Mouse (Mus musculus) cerebellum, postnatal 14 days (tissue): ENCODE measurements around the gene Ltk.

Experiments
- DNase-seq, 2 experiments: peaks; one replicate each; pipeline ENCODE4 v3.0.0; 2021; ENCODE audit warnings: mixed read lengths in 2 of 2

Gene Ltk

DNA sequence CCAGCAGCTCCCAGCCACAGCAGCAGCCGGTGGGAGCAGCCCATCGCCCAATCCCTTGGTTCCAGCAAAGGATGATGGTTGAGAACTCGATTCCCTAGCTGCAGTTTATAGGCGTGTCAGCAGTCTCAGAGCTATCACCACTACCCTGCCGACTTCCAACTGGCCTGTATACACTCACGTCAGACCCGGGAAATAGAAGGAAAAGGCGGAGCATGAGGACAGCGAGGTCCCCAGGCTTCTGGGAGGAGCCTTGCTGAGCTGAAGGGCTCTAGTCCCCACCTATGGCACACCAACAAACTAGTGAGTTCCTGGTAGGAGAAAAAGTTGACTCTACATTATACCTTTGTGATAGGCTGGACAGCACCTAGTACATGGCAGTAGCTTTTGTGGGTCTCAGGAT lies at the start of gene Ltk:
Gene Ltk, minus strand, starts transcription at position 181 of the 400 bp plus-strand sequence.
- DNase-seq = no peak

DNA sequence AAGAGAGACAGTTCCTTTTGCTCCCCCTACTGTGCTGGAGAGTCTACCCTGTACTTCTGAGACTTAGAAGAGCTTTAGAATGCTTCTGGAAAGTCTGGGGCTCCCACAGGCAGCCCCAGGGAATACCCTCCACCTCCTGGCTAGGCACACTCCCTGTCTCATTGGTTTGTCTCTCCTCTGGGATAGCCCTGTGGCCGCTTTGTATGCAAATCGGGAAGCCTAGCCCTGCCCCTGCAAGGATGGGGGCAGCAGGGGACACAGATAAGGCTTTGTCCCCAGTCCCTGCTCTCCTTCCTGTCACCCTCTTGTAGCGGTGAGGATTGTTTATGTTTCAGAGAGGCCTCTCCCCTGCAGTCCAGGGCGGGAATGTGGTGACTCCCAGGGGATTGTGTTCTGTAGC lies 48.6 kb upstream of the Ltk start:
- DNase-seq = no peak

DNA sequence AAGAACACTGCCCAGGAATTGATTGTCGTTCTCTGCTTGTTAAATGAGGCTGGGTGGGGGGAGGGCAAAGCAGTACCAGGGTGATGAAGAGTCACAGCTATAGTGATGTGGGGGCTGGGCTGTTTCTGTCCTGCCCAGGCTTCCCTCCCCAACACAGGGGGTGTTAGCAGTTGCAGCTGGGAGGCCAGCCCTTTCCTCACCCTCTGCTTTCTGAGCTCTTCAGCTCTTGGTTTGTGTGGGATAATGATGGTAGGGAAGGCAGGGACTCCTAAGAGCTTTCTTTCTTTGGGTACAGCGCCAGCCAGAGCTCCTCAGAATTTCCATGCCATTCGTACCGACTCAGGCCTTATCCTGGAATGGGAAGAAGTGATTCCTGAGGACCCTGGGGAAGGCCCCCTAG lies 48.2 kb upstream of the Ltk start:
- DNase-seq = no peak

DNA sequence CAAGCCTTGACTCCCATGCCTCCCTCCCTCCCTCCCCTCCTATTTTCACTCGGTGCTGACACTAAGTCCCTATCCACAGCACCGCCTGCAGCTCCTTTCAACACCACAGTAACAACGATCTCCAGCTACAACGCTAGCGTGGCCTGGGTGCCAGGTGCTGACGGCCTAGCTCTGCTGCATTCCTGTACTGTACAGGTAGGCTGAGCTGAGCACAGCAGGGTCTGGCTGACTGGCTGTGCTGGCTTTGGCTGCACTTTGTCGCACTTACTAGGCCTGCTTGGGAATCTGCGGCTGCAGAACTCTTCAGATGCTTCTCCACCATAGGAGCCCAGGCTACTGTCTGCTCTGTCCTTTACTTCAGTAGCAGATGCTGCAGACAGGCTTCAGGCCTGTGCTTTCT lies 45.3 kb upstream of the Ltk start:
- DNase-seq = no peak

DNA sequence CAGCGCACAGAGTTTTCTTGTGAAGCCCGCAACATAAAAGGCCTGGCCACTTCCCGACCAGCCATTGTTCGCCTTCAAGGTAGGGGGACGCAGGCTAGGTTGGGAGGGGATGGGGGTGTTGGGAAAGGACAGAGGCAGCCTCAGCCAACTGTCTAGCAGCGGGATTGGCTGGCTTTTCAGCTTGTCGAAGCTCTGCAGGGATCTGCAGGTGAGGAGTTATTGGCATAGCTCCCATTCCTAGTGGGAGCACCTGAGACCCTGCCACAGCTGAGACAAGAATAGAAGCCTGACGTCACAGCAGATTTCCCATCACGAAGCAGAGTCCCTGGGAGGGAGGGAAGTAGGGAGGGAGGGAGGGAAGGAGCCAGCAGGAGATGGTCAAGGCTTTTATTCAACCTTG lies 44.5 kb upstream of the Ltk start:
- peak in 1 of 2 experiments; percentile 65 for DNase-seq

DNA sequence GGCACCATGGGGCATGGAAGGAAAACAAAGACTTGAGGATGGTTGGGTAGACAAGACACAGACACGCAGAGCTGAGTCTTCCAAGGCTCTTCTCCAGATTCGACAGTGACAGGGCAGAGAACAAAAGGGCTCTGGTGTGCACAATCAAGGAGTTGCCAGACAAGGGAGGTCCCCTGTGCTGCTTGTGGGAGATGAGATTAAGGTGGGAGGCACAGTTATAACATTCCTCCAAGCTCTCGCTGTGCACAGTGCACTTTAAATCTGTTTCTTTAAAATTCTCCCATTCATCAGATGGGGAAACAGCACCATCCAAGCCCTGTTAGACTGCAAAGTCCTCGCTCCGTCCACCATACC lies 44.0 kb upstream of the Ltk start:
- DNase-seq = no peak

DNA sequence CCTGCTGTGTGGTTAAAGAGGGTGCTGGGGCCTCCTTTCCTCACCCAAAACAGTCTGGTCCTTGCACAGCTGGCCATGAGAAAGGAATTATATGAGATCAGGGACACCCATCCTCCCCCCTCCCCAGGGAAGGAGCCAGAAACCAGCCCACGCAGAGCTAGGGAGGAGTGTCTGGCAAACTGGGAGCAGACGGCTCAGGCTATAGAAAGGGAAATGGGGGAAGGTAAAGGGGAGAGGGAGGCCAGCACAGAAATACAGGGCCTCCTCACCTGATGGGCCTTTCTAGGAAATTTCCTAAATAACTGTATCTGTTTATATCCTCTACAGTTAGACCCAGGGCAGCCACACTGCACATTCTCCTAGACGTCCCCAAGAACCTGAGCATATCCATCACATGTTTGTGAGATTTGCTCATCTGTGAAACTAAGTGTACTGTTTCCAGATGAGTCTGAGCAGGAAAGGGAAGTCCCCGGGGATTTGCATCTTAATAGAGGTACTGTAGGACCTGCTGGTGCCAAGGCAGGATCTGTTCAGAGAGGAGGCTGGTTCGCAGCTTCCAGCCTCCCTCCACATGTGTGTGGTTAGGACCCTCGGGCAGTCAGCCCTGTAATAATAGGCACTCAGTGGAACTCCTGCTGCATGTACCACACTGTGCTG lies 43.5 kb upstream of the Ltk start:
- no peak for DNase-seq

DNA sequence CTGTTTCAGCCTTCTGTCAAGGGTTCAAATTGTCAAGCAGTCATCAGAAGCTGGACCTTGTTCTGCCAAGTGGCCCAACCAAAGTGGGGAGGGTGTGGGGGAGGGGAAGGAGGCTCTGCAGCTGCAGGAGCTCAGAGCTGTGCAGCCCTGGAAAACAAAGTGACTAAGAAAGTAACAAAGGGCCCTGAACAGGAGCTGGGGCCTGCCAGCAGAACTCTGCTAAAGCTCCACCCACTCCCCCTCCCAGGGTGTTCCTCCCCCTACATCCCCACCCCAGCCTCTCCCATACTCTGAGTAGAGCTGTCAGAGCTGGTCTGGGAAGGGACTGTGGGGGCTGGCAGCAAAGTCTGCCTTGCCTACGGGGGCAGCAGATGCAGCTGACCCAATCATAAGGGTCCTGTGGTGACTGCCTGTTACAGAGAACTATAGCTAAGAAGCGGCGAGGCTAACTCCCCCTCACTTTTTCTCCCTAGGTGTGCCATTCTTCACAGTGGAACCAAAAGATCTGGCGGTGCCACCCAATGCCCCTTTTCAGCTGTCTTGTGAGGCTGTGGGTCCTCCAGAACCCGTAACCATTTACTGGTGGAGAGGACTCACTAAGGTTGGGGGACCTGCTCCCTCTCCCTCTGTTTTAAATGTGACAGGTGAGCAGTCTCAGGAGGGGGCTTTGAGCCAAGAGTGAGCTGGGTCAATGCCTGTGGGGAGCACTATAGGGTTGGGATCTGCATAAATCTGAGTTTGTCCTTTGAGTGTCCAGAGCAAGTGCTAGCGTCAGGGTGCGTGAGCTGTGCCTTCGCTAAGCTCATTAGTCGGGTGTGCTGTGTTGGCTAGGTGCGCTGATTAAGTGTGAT lies 42.8 kb upstream of the Ltk start:
- DNase-seq = no peak

DNA sequence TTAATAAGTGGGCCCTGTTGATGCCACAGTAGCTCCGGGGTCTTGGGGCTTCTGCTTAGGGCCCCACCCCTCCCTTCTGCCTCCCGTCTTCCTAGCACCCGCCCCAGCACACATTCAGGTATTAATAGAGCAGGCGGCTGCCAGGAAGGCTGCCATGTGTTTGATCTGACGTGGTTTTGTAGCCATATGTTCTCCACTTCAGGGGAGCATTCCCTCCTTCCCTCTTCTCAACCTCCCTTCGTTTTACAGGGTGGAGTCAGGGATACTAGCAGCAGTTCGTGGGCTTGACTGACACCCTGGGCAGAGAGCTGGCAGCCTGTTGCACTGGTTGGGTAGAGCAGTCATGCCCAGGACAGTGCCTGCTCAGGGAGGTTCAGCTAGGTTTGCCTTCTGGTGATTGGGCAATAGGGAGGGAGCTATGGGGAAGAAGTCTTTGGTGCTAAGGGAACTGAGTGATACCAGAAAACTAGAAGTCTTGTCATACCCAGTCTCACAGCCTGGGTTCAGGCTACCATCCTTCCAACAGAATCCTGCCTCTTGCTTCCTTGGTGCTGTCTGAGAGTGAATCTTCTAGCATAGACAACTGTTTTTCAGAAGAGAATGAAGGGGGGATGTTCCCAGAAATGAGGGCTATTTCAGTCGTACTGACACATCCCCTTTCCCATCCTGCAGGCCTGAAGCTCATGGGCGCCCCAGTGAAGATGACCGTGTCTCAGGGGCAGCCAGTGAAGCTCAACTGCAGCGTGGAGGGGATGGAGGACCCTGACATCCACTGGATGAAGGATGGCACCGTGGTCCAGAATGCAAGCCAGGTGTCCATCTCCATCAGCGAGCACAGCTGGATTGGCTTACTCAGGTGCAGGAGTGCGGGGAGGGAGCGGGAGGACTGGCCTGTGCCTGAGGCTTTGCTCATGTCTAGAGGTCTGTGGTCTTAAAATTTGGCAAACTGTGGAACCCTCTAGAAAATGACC lies 40.9 kb upstream of the Ltk start:
- peak; percentile 63 to 70 for DNase-seq

DNA sequence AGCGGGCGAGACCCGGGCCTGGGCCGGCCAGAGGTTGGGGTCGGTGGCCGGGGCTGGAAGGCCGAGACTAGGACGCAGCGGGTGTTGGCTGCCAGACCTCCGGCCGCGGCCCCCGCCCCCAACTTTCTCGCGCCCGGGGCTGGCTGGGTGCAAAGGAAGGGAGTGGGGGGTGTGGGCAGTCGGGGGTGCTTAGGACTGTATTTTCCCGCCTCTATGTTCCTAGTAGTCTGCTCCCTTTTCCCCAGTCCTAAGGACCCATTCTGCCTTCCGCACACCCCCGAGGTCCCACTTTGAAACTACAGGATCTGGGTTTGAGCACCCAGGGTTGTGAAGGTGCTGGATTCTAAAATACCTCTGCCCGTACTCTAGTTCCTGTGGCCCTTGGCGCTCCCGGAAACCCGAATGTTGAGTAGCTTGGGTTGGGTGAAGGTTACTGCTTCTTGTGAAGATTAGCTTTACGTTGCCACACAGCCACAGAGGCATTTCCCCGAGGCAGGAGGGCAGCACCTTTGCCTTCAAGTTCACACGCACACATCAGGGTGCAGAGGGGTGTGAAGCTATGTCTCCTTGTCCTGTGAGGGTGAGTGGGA lies 39.8 kb upstream of the Ltk start:
- DNase-seq = no peak

DNA sequence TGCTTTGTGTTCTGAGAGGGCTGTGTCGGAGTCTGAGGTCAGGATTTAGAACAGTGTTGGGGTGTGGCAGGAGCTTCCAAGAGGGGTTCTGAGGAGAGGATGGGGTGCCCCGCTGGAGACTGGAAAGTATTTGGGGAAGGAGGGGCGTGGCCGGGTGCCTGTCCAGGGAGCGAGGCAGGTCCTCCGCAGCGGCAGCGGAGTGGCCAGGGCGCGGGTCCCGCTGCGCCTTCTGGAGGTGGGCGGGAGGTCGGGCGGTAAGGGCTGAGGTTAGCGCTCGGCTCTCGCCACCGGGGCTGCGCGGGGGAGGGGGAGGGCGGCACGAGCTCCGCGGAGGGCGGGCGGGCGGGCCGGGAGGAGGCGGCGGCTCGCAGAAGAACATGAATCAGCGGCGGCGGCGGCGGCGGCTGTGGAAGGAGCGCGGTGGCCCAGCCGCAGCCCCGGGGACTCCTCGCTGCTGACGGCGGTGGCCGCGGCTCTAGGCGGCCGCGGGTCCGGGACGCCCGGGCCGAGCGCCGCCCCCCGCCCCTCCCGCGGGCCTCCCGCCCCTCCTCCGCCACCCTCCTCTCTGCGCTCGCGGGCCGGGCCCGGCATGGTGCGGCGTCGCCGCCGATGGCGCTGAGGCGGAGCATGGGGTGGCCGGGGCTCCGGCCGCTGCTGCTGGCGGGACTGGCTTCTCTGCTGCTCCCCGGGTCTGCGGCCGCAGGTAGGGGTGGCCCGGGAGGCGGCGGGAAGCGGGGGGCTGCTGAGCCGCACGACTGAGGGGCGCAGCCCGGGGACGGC lies 39.1 kb upstream of the Ltk start:
- peak; percentile 67 to 69 for DNase-seq

DNA sequence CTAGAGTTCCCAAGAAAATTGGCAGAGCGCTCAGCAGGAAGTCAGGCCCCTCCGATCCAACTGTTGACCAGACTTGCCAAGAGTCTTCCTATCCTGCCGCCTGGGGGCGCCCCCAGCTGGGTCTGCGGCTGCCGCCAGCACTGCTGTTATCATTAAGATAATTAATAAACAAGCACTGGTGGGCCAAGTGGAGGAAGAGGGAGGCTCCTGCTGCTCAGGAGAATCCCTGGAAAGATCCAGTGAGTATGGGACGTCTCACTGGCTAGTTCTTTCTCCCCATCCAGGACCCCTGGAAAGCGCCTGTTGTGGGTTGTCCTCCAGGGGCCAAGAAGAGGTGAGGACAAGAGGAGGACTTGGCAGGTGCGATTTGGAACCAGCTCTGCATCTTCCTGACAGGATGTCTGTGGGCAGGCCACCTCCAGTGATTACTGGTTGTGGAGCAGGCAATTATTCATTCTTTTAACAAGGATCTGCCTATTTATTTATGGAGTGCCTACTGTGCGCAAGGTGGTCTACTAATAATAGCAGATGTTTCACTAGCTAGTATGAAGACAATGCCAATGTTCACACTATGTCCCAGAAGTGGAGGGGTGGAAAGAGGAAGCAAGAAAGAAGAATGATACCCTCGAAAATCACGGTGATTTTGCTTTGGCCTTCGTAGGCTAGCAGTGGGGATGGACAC lies 38.2 kb upstream of the Ltk start:
- peak; percentile 71 to 76 for DNase-seq

DNA sequence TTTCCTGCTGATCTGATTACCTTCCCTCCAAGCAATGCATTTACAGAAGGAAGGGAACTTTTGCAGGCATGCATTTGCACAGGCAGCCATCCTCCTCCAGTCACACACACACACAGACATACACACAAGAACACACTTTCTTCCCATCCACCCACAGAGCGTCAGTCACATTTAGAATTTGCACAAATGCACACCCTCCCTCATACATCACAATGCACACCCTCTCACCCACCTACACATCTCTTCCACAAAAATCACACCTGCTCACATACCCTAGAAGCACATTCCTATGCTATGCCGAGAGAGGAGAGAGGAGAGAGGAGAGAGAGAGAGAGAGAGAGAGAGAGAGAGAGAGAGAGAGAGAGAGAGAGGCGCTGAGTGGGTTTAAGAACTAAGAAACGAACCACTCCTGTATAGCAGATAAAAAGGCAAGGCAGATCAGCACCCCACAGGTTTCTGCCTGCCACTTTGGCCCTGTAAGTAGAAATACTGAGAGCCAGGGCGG lies 37.1 kb upstream of the Ltk start, which contains the start of gene Tyro3:
Gene Tyro3, plus strand, starts transcription at position 455 of the 505 bp plus-strand sequence.
- DNase-seq = no peak

DNA sequence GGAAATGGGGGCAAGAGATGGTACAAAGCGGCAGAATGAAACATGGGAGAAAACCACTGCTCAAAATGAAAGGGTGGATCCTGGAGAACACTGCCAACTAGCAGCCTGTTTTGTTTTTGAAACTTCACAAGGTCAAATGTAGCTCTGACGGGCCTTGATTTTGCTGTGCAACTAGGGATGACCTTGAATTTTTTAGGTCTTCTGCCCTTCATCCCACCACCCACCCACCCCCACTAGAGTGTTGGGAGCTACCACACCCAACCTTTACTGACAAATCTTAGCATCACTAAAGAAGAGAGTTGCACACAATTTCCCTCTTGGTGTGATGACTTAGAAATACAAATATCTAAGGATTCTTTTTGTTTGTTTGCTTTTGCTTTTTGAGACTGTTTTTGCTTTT lies 29.8 kb upstream of the Ltk start:
- no peak for DNase-seq

DNA sequence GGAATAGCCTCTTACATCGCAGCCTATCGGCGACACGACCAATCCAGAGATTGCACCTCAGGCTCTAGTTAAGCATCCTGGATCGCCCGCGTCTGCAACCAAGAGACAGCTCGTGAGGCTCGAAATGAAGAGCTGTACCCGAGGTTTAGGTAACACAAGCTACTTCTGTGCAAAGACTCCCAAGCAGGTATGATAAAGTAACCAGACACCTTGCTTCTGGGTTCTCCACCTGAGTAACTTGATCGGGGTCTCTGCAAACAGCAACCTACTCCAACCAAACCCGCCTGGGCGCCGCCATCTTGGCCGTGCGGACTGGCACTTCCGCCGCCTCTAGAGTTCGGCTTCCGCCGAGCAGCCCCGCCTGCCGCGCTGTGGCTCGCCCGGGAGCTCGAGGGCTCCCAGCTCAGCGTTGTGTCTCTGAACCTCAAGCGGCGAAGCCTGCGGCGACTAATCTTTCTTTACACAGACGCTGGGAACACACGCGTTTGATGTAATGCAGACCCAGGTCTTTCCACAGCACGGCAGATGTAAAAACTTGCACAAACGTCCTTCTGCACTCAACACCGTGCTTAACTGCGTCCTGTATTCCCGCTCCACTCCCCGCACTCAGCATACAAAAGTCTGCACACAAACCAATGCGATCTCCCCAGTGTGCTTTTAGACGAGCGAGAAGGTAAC lies 27.1 kb upstream of the Ltk start, which contains the start of gene Rpap1:
Gene Rpap1, minus strand, starts transcription at position 332 of the 678 bp plus-strand sequence.
- DNase-seq = peak; percentile 89 to 91

DNA sequence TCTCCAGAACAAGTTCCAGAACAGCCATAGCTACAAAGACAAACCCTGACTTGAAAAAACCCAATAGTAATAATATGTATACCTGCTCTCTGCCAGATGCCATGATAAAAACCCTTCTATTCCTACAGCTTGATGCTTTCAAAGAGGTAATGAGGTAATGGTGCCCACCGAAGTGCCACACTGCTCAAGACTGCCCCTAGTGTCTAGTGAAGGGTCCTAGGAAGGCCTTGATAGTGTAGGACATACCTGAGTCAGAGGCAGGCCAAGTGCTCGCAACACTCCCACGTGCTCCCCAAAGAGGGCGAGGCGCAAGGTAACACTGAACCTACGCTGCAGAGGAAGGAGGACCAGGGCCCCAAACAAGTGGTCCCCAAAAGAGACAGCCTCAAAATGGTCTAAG lies 7.0 kb upstream of the Ltk start:
- DNase-seq = no peak

DNA sequence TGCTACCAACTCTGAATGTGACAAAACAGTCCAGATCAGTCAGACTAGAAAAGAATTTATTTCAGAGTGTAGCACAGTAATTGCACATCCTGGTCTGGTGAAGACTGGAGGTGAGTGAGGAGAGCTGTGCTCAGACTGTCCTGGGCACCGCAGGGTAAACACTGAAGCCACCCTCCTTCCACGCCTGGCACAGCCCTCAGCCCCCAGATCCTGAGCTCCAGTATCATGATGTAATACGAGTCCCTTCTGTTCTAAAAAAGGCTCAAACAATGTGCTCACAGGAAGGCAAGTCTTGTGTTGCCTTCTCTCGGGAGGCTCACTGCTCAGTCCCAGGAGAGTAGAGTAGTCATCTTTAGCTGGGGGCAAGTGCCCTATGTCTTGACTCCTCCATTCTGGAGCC lies 3.7 kb upstream of the Ltk start:
- no peak for DNase-seq

DNA sequence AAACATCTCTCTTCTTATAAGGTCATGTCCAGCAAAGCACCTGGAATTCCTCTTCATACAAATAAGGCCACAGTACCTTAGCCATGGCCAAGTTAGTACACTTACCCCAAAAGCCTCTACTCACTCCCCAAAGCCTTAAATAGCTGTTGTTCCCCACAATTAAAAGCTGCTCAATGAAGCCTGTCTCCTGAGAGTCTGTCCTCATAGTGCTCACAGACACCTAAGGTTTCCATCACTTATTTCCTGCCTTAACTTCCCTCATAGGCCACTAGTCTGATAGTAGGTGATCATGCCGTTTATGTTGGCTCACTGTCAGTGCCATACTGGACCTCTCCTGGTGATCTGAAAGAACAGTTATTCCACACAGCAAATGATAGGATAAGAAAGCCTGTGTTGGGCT lies 2.0 kb upstream of the Ltk start:
- no peak for DNase-seq

DNA sequence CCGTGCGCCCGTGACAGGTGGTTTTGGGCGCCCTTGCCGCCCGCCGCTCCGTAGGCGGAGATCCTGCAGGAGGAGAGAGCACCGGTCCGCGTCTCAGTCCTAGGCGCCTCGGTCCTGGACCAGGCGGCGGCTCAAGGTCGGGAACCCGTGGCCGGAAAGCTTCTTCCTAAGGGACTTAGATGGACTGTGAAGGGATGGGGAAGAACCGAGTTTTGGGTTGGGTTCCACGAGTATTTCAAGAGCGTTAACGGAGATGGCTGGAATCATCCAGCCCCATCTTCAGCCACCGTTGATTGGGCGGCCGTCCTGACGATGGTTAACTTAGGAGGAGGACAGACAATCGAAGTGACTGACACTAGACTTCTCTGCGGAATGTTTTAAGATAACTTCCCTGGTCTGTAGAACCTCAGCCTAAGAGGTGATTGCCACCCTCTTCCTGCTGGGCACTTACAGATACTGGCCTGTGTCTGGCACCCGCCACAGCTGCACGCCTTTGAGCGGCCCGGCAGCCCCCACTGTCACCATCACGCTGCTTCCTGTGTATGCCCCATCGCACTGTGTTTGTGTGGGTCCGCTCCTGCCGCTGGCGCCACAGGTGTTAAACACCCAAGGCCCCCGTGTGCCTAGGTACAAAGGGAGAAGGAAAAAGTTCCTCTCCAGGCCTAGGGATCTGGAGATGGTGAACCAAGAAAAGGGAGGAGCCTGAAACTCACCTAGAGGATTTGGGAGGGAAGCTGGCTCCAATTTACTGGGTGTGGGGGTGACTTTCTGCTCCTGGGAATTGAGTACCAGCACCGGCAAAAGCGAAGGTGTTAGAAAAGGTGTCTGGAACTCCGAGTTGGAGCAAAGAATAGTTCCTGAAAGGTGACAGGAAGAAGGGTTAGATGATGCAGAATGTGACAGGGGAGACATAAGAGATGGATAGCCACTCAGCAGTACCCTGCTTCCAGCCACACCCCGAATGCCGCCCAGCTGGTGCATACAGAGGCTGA lies 1.1 kb downstream of the Ltk start:
- no peak for DNase-seq
